Mouse (Mus musculus) MEL (cell line): ENCODE results near the gene Txnrd1.

Experiments used
- CTCF ChIP-seq, 3 experiments: IDR thresholded peaks in 2 of 3; conservative IDR thresholded peaks in 1 of 3; 2 replicates each; pipeline ENCODE4 v1.5.1; 2011 to 2012; ENCODE audit warnings: low read length in 3 of 3, low read depth in 2 of 3, mild to moderate bottlenecking in 2 of 3, improper control_type of control experiment in 1 of 3, inconsistent platforms in 1 of 3, mixed read lengths in 1 of 3, moderate library complexity in 1 of 3; ENCODE audit not compliant: control insufficient read depth in 1 of 3, insufficient read depth in 1 of 3, poor library complexity in 1 of 3, severe bottlenecking in 1 of 3
- JUND ChIP-seq: IDR thresholded peaks from 2 replicates; pipeline ENCODE4 v1.6.1; 2011; ENCODE audit warnings: low read depth, mild to moderate bottlenecking, improper control_type of control experiment, low read length
- NRF1 ChIP-seq: IDR thresholded peaks from 2 replicates; pipeline ENCODE4 v1.6.1; 2014; ENCODE audit warnings: low read depth, mild to moderate bottlenecking, inconsistent platforms, low read length, improper control_type of control experiment, moderate library complexity; ENCODE audit not compliant: poor library complexity, insufficient read depth, severe bottlenecking
- POLR2A ChIP-seq, 2 experiments: IDR thresholded peaks; 2 replicates each; pipeline ENCODE4 v1.6.1; 2011 to 2012; ENCODE audit warnings: low read length in 2 of 2, mild to moderate bottlenecking in 2 of 2, control low read depth in 1 of 2, improper control_type of control experiment in 1 of 2, low read depth in 1 of 2, moderate library complexity in 1 of 2; ENCODE audit not compliant: control insufficient read depth in 1 of 2, insufficient read depth in 1 of 2, poor library complexity in 1 of 2
- SIN3A ChIP-seq: IDR thresholded peaks from 2 replicates; pipeline ENCODE4 v1.6.1; 2012; ENCODE audit warnings: low read length, improper control_type of control experiment, inconsistent platforms
- TAL1 ChIP-seq: IDR thresholded peaks from 2 replicates; pipeline ENCODE4 v1.6.1; 2012; ENCODE audit warnings: mild to moderate bottlenecking, inconsistent platforms, low read length, moderate library complexity, mixed read lengths
- USF2 ChIP-seq, 2 experiments: IDR thresholded peaks; 2 replicates each; pipeline ENCODE4 v1.6.1; 2011 to 2012; ENCODE audit warnings: improper control_type of control experiment in 2 of 2, low read length in 2 of 2, borderline replicate concordance in 1 of 2, inconsistent platforms in 1 of 2, low read depth in 1 of 2, mild to moderate bottlenecking in 1 of 2; ENCODE audit not compliant: insufficient read depth in 1 of 2
- ZNF384 ChIP-seq: IDR thresholded peaks from 2 replicates; pipeline ENCODE4 v1.6.1; 2012; ENCODE audit warnings: low read depth, mild to moderate bottlenecking, inconsistent platforms, low read length, improper control_type of control experiment

DNA sequence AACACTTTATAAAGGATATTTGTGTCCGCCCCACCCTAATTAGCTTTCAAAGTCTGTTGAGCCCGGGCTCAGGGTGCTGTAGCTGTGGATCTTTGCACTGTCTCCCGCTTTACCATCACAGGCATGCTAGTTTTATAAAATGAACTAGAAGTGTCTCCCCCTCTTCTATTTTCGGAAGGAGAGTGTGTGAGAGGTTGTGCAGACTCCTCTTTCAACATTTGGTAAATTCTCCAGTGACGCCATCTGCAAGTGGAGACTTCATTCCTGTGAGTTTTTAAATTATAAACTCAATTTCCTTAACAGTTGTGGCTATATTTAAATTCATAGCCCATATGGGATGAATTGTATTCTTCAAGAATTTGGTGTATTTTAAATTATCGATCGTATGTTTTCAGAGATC, 74.8 kb downstream of the Txnrd1 start:
- TF ChIP-seq POLR2A (IDR thresholded peaks at IDR 0.05; ENCODE audit: control insufficient read depth in 1 of 2, insufficient read depth in 1 of 2, low read depth in 1 of 2, low read length in 2 of 2, poor library complexity in 1 of 2) (no peak), SIN3A (no peak), ZNF384 (no peak), TAL1 (no peak), NRF1 (no peak), USF2 (IDR thresholded peaks at IDR 0.05; ENCODE audit: borderline replicate concordance in 1 of 2, insufficient read depth in 1 of 2, low read depth in 1 of 2, low read length in 2 of 2) (no peak), JUND (no peak), CTCF (IDR thresholded peaks at IDR 0.05 in 2 of 3, conservative IDR thresholded peaks at IDR 0.05 in 1 of 3; ENCODE audit: control insufficient read depth in 1 of 3, insufficient read depth in 1 of 3, low read depth in 2 of 3, low read length in 3 of 3, poor library complexity in 1 of 3, severe bottlenecking in 1 of 3) (no peak)
